Mouse (Mus musculus): ENCODE results near the gene Grm4.

Gene Grm4

DNA sequence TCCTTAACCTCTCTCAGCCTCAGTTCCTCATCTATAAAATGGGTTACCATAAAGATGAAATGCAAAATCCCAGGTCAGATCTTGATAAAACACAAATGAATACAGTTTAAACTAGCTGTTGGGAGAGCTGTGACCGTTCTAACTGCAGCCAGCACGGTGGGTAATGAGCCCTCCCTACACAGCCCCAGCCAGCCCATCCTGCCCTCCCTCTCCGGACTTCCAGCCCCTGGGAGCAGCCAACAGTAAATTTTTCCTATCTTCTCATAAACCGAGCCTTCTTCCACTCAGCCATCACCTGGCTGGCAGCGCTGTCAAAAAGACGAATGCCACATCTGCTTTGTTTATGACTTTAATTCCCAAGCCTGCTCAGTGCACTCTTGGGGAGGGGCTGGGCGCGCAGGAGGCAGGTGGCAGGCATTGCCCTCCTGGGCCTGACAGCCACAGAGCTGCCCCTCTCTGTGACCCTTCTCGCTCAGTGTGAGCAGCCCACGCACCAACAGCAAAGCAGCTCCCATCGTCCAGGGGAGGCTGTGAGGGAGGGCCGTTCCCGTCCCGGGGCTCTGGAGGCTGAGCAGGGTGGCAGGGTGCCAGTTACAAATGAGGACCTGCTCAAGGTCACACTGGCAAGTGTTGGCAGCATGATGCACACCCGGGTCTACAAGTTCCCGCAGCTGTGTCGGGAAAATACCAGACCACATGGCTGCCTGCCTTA, 75.7 kb downstream of the Grm4 start:
- DNase-seq (ENCODE audit: low read depth, low spot score), result no peak

GRCm38 (mm10) chr17:27442538-27443113, 78.6 kb downstream of the Grm4 start:
- DNase-seq (ENCODE audit: low read depth, low spot score), result no peak

DNA sequence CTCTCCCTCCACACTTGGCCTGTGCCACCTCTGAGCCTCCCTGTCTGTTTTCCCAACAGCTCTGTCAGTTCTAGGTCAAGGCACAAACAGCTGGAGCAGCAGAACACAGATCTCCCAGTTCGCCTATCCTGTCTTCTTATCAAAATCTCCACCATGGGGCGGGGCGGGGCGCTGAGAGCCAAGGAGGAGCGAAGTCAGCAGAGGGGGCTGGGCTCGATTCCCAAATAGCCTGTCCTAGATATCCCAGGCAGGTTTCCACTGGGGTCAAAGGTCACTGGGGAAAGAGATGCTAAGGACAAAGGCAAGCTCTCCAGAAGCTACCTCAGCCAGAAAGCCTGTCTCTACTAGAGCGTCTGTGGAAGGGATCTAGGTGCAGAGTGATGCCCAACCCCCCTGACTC, 79.4 kb downstream of the Grm4 start:
- DNase-seq (ENCODE audit: low read depth, low spot score), result no peak

DNA sequence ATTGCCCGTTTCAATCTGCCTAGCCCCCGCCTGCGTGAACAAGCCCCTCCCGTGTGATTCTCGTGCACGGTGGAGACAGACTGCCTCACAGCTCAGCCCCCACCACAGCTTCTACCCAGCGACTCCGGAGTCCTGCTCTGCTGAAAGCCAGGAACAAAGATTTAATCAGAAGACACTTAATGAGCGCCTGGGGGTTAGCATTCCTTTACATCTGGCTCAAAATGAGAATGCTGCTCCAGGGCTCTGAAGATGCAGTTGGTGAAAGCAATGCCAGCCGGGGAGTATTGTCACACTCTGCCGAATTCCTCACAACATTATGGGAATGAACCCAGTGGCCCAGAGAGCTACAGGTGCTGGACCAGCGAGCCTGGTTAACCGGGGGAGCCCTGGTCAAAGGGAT, 85.4 kb downstream of the Grm4 start:
- no peak for DNase-seq (ENCODE audit: low read depth, low spot score)

DNA sequence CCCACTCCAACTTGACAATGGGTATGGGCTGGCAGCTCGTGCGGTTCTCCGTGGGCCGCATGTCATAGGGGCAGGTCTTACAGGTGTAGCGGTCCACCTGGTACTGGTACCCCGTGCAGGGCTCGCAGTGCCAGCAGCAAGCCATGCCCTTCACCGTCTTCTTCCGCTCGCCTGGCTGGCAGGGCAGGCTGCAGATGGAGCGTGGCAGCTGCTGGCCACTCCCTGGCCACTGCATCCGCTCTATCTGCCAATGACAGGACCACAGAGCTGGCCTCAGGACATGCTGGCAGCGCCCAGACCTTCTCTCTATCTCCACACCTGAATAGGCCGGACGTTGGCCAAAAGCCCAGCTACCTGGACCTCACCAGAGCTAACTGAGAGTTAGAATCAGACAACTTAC, 86.0 kb downstream of the Grm4 start:
- DNase-seq (ENCODE audit: low read depth, low spot score), result no peak

DNA sequence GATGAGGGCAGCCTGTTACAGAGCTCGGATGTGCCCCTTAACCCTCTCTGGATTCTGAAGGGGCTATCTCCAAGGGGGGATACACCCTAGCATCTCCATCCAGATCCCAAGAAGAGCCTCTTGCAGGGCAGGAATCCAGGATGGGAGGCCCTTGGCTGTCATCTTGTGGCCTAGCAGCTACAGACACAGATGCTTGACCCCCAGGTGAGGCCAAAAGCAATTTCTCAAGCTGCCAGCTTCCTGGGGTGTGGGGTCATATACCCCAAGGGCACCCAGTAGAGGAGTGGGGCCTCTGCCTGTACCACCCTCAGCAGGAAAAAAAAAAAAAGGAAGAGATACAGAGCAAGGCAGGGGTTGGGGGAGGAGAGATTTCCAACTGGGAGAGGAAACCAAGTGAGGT, 87.1 kb downstream of the Grm4 start:
- DNase-seq (ENCODE audit: low read depth, low spot score), result no peak

DNA sequence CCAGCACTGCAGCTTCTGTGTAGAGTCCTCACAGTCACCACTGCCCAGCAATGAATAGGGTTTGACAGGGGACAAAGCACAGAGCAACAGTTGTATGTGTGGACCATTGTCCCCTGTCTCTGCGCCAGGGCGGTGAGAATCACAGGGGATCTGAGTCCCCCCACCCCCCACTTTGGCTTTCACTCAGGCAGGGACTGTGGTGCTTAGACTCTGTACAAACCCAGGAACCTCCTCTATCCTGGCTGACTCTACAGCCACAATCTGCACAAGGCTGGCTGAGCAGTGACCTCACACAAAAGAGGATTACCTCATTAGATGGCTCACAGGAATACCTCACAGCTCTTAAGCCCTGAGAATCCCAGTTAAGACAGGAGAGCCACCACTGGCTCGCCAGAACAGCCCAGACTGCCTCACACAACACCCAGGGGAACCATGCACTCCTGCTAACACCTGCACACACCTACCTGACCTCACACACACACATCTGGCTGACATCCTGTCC, 88.0 kb downstream of the Grm4 start:
- no peak for DNase-seq (ENCODE audit: low read depth, low spot score)

- DNase-seq (ENCODE audit: low read depth, low spot score), result no peak
Observed at GRCm38 (mm10) chr17:27432145-27432650, 89.0 kb downstream of the Grm4 start.

DNA sequence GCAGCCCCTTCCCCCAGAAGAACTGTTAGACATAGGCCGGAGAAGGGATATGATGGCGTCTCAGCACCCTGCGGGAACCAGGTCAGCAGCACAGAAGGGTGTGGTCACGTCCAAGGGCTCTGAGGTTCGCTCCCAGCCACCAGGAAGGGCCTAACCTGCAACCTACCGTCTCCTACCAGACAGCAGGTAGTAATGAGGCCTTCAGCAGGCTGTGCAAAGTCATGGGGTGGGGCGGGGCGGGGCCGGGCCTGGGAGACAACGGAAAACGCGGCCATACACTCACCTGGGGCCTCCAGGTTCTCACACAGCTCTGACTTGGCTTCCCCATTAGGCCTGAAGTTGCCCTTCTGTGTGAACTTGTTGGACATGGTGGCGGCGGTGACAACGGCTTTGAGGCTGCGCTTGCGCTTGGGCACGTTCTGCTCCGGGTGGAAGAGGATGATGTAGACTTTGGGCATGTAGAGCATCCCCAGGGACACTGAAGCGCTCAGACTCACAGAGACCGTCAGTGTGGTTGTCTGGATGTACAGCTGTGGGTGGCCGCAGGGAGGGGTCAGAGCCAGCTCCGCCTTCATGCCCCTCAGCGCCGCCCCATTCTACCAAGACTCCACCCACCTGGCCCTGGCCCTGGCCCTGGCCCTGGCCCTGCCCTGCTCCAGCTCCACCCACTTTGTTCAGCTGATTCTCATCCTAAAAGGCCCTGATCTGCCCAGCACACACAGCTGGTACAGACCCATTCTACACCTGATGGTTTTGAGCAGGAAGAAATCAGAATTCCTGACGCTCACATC, 90.0 kb downstream of the Grm4 start:
- DNase-seq (ENCODE audit: low read depth, low spot score), result no peak

DNA sequence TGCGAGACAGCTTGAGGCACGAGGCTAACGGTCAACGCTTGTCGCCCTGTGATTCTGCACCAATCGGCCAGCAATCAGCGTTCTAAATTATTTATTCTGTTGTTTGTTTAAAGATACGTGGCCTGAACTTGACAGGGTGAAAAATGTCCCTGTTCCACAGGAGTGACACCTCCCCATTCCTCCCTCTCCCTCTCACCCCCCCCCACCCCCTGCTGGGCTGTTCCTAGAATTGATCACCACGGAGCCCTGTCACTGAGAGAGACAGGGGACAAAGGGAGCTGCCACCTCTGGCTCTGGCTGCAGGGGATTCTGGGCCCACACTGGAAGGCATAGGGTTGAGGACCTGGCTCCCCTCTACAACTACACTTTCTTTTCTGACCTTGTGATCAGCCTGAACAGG, 91.4 kb downstream of the Grm4 start:
- no peak for DNase-seq (ENCODE audit: low read depth, low spot score)

DNA sequence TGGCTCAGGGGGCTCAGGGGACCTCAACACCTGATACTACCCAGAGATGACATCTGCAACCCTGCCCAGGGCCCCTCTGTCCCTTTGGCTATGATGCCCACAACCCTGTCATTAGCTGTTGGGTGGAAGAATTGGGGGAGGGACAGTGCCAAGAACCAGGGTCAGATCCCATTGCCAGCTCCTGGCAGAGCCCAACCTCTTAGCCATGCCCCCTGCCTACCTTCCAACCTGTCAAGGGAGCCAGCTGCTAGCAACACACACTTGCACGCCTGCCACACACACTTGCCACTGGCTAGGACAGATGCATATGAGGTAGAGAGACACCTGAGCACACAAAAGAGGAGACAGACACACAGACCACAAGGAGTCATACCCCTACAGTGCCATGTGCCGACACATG, 96.2 kb downstream of the Grm4 start:
- no peak for DNase-seq (ENCODE audit: low read depth, low spot score)

DNA sequence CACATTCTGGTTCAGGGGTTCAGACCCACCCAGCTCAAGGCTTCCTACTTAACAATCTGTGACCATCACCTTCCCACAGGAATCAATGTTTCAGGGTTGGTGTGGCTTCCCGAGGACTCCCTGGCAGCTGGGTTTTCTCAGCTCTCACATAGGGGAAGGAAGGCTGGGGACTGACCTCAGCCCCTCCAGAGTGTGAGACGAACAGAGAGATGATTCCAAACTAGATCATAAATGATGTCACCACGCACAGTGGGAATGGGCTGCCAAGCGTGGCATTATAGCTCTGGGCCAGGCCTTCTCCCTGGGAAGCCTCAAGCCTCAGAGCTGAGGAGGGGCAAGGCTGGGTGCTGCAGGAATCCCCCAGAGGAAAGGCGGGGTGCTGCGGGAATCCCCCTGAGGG, 96.8 kb downstream of the Grm4 start:
- DNase-seq (ENCODE audit: low read depth, low spot score), result no peak

DNA sequence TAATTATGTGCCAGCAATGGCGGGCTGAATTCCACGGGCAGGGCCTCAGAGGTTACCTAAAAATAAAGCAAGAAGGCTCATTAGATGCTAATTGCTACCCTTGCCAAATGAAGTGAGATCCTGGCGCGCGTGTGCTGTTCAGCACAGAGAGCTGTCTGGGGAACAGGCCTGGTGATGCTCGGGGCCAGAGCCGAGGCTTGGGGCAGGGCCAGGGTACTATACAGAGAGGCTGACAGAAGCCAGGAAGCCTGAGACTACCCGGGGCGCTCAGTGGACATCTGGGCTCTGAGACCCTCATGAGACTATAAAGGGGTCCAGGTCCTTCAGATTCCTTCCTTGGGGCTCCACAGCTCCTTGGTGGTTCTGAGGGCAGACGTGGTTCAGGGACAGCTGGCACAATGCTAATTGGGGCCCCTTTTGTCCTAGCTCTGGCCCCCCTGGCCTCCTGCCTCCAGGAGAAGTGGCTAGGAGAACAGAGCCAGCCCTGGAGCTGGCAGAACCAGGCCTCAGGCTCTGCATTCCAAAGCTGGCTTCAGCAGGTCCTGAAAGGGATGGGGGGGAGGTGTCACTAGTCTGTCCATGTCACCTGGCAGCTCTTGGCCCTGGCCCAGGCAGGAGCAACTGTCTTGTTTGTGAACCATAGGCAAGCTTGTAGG, 98.3 kb downstream of the Grm4 start:
- no peak for DNase-seq (ENCODE audit: low read depth, low spot score)

DNA sequence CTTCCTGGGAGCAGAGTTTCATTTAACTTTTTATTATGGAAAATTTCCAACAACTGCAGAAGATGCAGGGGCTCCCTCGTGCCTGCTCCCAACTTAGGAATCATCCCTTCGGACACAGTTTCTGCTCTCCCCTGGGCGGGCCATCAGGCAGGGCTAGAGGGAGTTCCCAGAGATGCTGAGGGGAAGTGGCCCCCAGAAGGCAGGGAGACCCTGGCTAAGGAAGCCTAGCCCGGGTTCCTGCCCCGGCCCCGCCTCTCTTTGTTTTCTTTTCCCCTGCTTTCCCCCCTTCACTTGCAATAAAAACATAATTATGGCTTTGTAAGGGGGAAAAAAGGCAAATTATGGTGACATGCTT, 98.9 kb downstream of the Grm4 start:
- no peak for DNase-seq (ENCODE audit: low read depth, low spot score)

GRCm38 (mm10) chr17:27421837-27422236, 99.4 kb downstream of the Grm4 start:
- DNase-seq (ENCODE audit: low read depth, low spot score), result no peak

- no peak for DNase-seq (ENCODE audit: low read depth, low spot score)
Observed at GRCm38 (mm10) chr17:27409006-27409405, 112.2 kb downstream of the Grm4 start.

- no peak for DNase-seq (ENCODE audit: low read depth, low spot score)
Observed at GRCm38 (mm10) chr17:27408531-27408930, 112.7 kb downstream of the Grm4 start.

DNA sequence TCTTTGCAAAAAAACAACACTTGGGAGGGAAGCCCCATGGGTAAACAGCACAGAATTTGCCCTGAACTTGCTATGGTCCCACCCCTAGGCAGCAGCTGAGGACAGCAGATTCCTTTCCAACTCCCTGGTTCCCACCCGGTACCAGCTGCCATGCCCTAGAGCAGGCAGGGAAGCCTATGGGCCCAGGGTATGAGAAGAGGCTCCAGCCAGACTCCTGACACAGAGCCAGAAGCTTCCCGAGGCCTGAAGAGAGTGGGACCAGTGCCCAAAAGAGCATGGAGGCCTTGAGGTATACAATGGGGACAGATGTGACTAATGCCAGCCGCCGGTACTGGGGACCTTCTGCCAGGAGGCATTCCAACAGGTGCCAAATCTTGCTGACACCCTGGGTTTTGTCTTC, 114.2 kb downstream of the Grm4 start:
- no peak for DNase-seq (ENCODE audit: low read depth, low spot score)

DNA sequence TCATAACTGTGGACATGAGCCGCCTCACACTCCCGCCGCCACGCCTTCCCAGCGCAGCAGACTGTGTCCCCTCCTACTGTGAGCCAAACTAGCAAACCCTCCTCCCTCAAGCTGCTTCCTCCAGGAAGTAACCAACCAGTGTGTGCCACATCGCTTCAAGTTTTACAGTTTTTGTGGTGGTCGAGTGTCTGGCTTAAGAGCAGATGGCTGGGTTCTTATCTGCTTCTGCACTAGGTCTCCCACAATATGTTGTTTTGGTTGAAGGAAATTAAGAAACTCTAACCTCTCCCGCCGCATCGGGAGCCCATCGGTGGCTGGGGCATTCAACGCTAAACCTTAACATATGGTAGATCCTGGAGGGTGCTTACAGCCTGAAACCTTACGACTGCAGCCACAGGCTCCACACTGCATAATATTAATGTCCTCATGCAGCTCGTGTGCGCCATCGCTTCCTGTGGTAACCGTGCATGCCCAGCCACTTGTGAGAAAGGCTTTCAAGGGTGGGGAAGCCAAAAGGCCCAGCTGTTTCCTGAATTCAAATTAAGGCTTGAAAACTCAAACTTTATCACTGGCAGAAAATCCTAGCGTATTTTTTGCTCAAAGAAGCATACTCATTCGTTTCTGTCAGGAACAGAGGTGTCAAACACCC, 115.7 kb downstream of the Grm4 start:
- DNase-seq (ENCODE audit: low read depth, low spot score), result peak; percentile 29

- DNase-seq (ENCODE audit: low read depth, low spot score), result no peak
Observed at GRCm38 (mm10) chr17:27401200-27401599, 120.0 kb downstream of the Grm4 start.

GRCm38 (mm10) chr17:27393931-27394330, 127.3 kb downstream of the Grm4 start:
- no peak for DNase-seq (ENCODE audit: low read depth, low spot score)

- peak; percentile 23 for DNase-seq (ENCODE audit: low read depth, low spot score)
Observed at GRCm38 (mm10) chr17:27393432-27393831, 127.8 kb downstream of the Grm4 start.
